Mouse (Mus musculus) liver, adult 2 months (tissue): ENCODE data around the gene Shroom3. TPM values are rescaled to one million over a fixed set of nuclear protein-coding genes. Genes with fewer than 3 reads are reported as not detected.
A peak's percentile ranks its signal among the peaks of the same experiment; 100 is the strongest.

Experiments used
- DNase-seq: peaks from one replicate; pipeline ENCODE4 v3.0.0-alpha.2; 2011; ENCODE audit warnings: low read depth, low spot score; ENCODE audit errors: extremely low read depth
- H3K27ac ChIP-seq: fragments of 200-500 bp; replicated peaks from 2 replicates; pipeline ENCODE4 v1.5.1; 2012; ENCODE audit warnings: low read depth, mild to moderate bottlenecking, control low read depth, inconsistent platforms, low read length; ENCODE audit not compliant: insufficient read depth
- H3K27me3 ChIP-seq: fragments of 200-500 bp; 2 replicates; pipeline ENCODE4 v1.6.1; 2012; ENCODE audit warnings: mild to moderate bottlenecking, moderate library complexity, low read length, inconsistent platforms; ENCODE audit not compliant: control insufficient read depth, insufficient read depth
- H3K36me3 ChIP-seq: fragments of 200-500 bp; 2 replicates; pipeline ENCODE4 v1.6.1; 2012; ENCODE audit warnings: low read length, inconsistent platforms; ENCODE audit not compliant: control insufficient read depth, insufficient read depth
- H3K4me1 ChIP-seq: fragments of 200-500 bp; 2 replicates; pipeline ENCODE4 v1.6.1; 2011; ENCODE audit warnings: low read length; ENCODE audit not compliant: control insufficient read depth, insufficient read depth
- H3K4me3 ChIP-seq: fragments of 200-500 bp; 2 replicates; pipeline ENCODE4 v1.5.1; 2011; ENCODE audit warnings: low read depth, mild to moderate bottlenecking, control low read depth, low read length, moderate library complexity; ENCODE audit not compliant: insufficient read depth
- H3K79me2 ChIP-seq: fragments of 200-500 bp; 2 replicates; pipeline ENCODE4 v1.6.1; 2012; ENCODE audit warnings: inconsistent platforms, mild to moderate bottlenecking, low read length, moderate library complexity; ENCODE audit not compliant: control insufficient read depth, insufficient read depth
- H3K9ac ChIP-seq: fragments of 200-500 bp; 2 replicates; pipeline ENCODE4 v1.6.1; 2012; ENCODE audit warnings: low read depth, mild to moderate bottlenecking, control low read depth, inconsistent platforms, low read length
- CTCF ChIP-seq: fragments of 200-500 bp; IDR thresholded peaks from 2 replicates; pipeline ENCODE4 v1.5.1; 2011; ENCODE audit warnings: low read depth, low read length, control low read depth
- POLR2A ChIP-seq: fragments of 200-500 bp; IDR thresholded peaks from 2 replicates; pipeline ENCODE4 v1.6.1; 2011; ENCODE audit warnings: low read length, control low read depth; ENCODE audit not compliant: insufficient read depth; ENCODE audit errors: extremely low read depth
- WGBS: fragments of 180-500 bp; shearing (Covaris S2); methylation state at CpG from one replicate; pipeline ENCODE4 v1.1.7; 2018; 5-methylcytosine and 5-hydroxymethylcytosine counted together
- polyA plus RNA-seq: library from polyadenylated mRNA; depleted of rRNA; stranded (reverse); fragments of >200 nt; gene quantifications from 2 replicates; pipeline ENCODE4 v1.2.3, GENCODE M21; 2012
- total RNA-seq: library from RNA; depleted of rRNA; stranded (reverse); fragments of >200 nt; gene quantifications from 2 replicates; pipeline ENCODE4 v1.2.3, GENCODE M21; 2014

Gene Shroom3
- total and polyA plus RNA-seq, 2 experiments = 4.0 to 4.1 TPM

GRCm38 (mm10) chr5:92854983-92855382 lies 171.7 kb downstream of the Shroom3 start:
- no peaks in the 10 kb centered on the region for H3K4me1 ChIP-seq
- no peaks in the 10 kb centered on the region; the same call in 1 of the 2 replicates for H3K79me2 ChIP-seq
- H3K27ac ChIP-seq = no peak overlapping the region
- H3K4me3 ChIP-seq = no peak overlapping the region
- TF ChIP-seq CTCF = no peak
- TF ChIP-seq POLR2A = no peak
- no peaks in the 10 kb centered on the region for H3K36me3 ChIP-seq
- no peak overlapping the region for H3K9ac ChIP-seq
- H3K27me3 ChIP-seq = no peaks in the 10 kb centered on the region
- DNase-seq = no peak
- 87% methylated on average over 4 of the region's 4 CpGs for WGBS

- Histone ChIP-seq H3K27ac (no peak overlapping the region), H3K27me3 (no peaks in the 10 kb centered on the region), H3K9ac (no peak overlapping the region), H3K4me3 (no peak overlapping the region), H3K36me3 (no peaks in the 10 kb centered on the region), H3K79me2 (no peaks in the 10 kb centered on the region; the same call in 1 of the 2 replicates), H3K4me1 (no peaks in the 10 kb centered on the region)
- no peak for TF ChIP-seq CTCF
- TF ChIP-seq POLR2A = no peak
- WGBS = 54% methylated on average over 15 of the region's 15 CpGs
- DNase-seq = no peak
Measured at GRCm38 (mm10) chr5:92856346-92856745, 173.1 kb downstream of the Shroom3 start.

- WGBS = 66% methylated on average over 7 of the region's 7 CpGs
- TF ChIP-seq CTCF (no peak), POLR2A (no peak)
- Histone ChIP-seq H3K27ac (no peak overlapping the region), H3K9ac (no peak overlapping the region), H3K4me1 (no peaks in the 10 kb centered on the region), H3K79me2 (no peaks in the 10 kb centered on the region; the same call in 1 of the 2 replicates), H3K36me3 (no peaks in the 10 kb centered on the region), H3K27me3 (no peaks in the 10 kb centered on the region), H3K4me3 (no peak overlapping the region)
- peak; percentile 41 for DNase-seq
Measured at GRCm38 (mm10) chr5:92857177-92857576, 173.9 kb downstream of the Shroom3 start.

GRCm38 (mm10) chr5:92858104-92858503 lies 174.9 kb downstream of the Shroom3 start:
- TF ChIP-seq CTCF (no peak), POLR2A (no peak)
- Histone ChIP-seq H3K4me1 (no peaks in the 10 kb centered on the region), H3K27me3 (no peaks in the 10 kb centered on the region), H3K36me3 (no peaks in the 10 kb centered on the region), H3K4me3 (no peak overlapping the region), H3K27ac (no peak overlapping the region), H3K9ac (no peak overlapping the region), H3K79me2 (no peaks in the 10 kb centered on the region; the same call in 1 of the 2 replicates)
- WGBS = 89% methylated on average over 3 of the region's 3 CpGs
- DNase-seq = no peak

- TF ChIP-seq CTCF (no peak), POLR2A (no peak)
- Histone ChIP-seq H3K4me3 (no peak overlapping the region), H3K4me1 (no peaks in the 10 kb centered on the region), H3K36me3 (no peaks in the 10 kb centered on the region), H3K27me3 (no peaks in the 10 kb centered on the region), H3K9ac (no peak overlapping the region), H3K27ac (no peak overlapping the region), H3K79me2 (no peaks in the 10 kb centered on the region; the same call in 1 of the 2 replicates)
- no peak for DNase-seq
- 87% methylated on average over 4 of the region's 4 CpGs for WGBS
Measured at GRCm38 (mm10) chr5:92858576-92858975, 175.3 kb downstream of the Shroom3 start.

GRCm38 (mm10) chr5:92861416-92862112 lies 178.3 kb downstream of the Shroom3 start:
- Histone ChIP-seq H3K79me2 (no peaks in the 10 kb centered on the region), H3K27ac (no peak overlapping the region), H3K27me3 (no peaks in the 10 kb centered on the region), H3K36me3 (no peaks in the 10 kb centered on the region), H3K4me1 (no peaks in the 10 kb centered on the region), H3K9ac (no peak overlapping the region), H3K4me3 (no peak overlapping the region)
- TF ChIP-seq POLR2A = no peak
- no peak for TF ChIP-seq CTCF
- DNase-seq = no peak
- WGBS = 74% methylated on average over 10 of the region's 10 CpGs
